Mouse (Mus musculus) embryonic facial prominence, embryonic 11.5 days (tissue): ENCODE results near the gene Hirip3. TPM values are rescaled to one million over a fixed set of nuclear protein-coding genes. Genes with fewer than 3 reads are reported as not detected.
A peak's percentile ranks its signal among the peaks of the same experiment; 100 is the strongest.

ENCODE experiments used
- ATAC-seq: fragments of 200-750 bp; cut with Nextera tagmentation; replicated peaks from 2 replicates; pipeline ENCODE4 v1.8.0; 2017; ENCODE audit warnings: low read depth; ENCODE audit not compliant: insufficient number of reproducible peaks, low FRiP score, low TSS enrichment
- DNase-seq: peaks from one replicate; pipeline ENCODE4 v3.0.0-alpha.2; 2015; ENCODE audit warnings: low spot score
- H3K27ac ChIP-seq: fragments of 300-500 bp; sonication (generic); replicated peaks from 2 replicates; pipeline ENCODE4 v1.5.1; 2014; ENCODE audit warnings: mild to moderate bottlenecking, low read depth, low read length, control low read depth
- H3K27me3 ChIP-seq: fragments of 300-500 bp; sonication (generic); 2 replicates; pipeline ENCODE4 v1.6.1; 2014; ENCODE audit warnings: mild to moderate bottlenecking, low read length, moderate library complexity, mixed read lengths; ENCODE audit not compliant: control insufficient read depth, insufficient read depth
- H3K36me3 ChIP-seq: fragments of 300-500 bp; sonication (generic); replicated peaks from 2 replicates; pipeline ENCODE4 v1.6.1; 2014; ENCODE audit warnings: low read depth, mild to moderate bottlenecking, low read length, moderate library complexity, mixed read lengths; ENCODE audit not compliant: control insufficient read depth, insufficient read depth
- H3K4me1 ChIP-seq: fragments of 300-500 bp; sonication (generic); 2 replicates; pipeline ENCODE4 v1.6.1; 2014; ENCODE audit warnings: low read length, mixed read lengths; ENCODE audit not compliant: control insufficient read depth, insufficient read depth
- H3K4me2 ChIP-seq: fragments of 300-500 bp; sonication (generic); 2 replicates; pipeline ENCODE4 v1.6.1; 2014; ENCODE audit warnings: low read depth, mild to moderate bottlenecking, control low read depth, low read length, moderate library complexity
- H3K4me3 ChIP-seq: fragments of 300-500 bp; sonication (generic); 2 replicates; pipeline ENCODE4 v1.5.1; 2014; ENCODE audit warnings: low read depth, low read length, control low read depth
- H3K9ac ChIP-seq: fragments of 300-500 bp; sonication (generic); replicated peaks from 2 replicates; pipeline ENCODE4 v1.6.1; 2014; ENCODE audit warnings: mild to moderate bottlenecking, control low read depth, low read length
- H3K9me3 ChIP-seq: fragments of 300-500 bp; sonication (generic); replicated peaks from 2 replicates; pipeline ENCODE4 v1.6.1; 2016; ENCODE audit warnings: mild to moderate bottlenecking, low read length, inconsistent platforms, mixed read lengths; ENCODE audit not compliant: control insufficient read depth
- WGBS: fragments of 180-500 bp; shearing (Covaris S2); extraction: QIAGEN DNeasy Blood & Tissue Kit; methylation state at CpG from one replicate; pipeline ENCODE4 v1.1.7; 2014; 5-methylcytosine and 5-hydroxymethylcytosine counted together
- polyA plus RNA-seq: library from polyadenylated mRNA; unstranded; fragments of >200 nt; fragmentation: Nextera tagmentation; extraction: Ambion mirVana; gene quantifications from 2 replicates; pipeline ENCODE4 v1.2.1, GENCODE M21; 2014

Gene Hirip3
- polyA plus RNA-seq, 1 experiment from 2014 or later, result 18.8 TPM

GRCm38 (mm10) chr7:126823202-126823711, 38.5 kb upstream of the Hirip3 start:
- no peaks in the 10 kb centered on the region for H3K9me3 ChIP-seq
- 0% methylated on average over 16 of the region's 19 CpGs for whole genome bisulfite sequencing
- peak overlapping the region; percentile 53 for H3K9ac ChIP-seq
- ATAC-seq (no peak), DNase-seq (peak; percentile 20)
- H3K27me3 ChIP-seq, result peaks cover 17% of the 10 kb centered on the region
- peak overlapping the region; percentile 68 for H3K4me2 ChIP-seq
- no peak overlapping the region for H3K27ac ChIP-seq
- H3K36me3 ChIP-seq, result no peaks in the 10 kb centered on the region
- H3K4me3 ChIP-seq, result peak overlapping the region; percentile 33
- peaks cover 3% of the 10 kb centered on the region; the same call in 1 of the 2 replicates for H3K4me1 ChIP-seq

GRCm38 (mm10) chr7:126823940-126824339, 37.8 kb upstream of the Hirip3 start:
- Histone ChIP-seq H3K4me1 (peaks cover 3% of the 10 kb centered on the region; the same call in 1 of the 2 replicates), H3K36me3 (no peaks in the 10 kb centered on the region), H3K9ac (no peak overlapping the region), H3K4me2 (no peak overlapping the region), H3K9me3 (no peaks in the 10 kb centered on the region), H3K27ac (no peak overlapping the region), H3K4me3 (no peak overlapping the region; the same call in 1 of the 2 replicates), H3K27me3 (peaks cover 17% of the 10 kb centered on the region)
- DNase-seq (no peak), ATAC-seq (no peak)
- 14% methylated on average over 10 of the region's 10 CpGs for WGBS

GRCm38 (mm10) chr7:126825403-126825802, 36.4 kb upstream of the Hirip3 start:
- H3K4me1 ChIP-seq, result peaks cover 3% of the 10 kb centered on the region; the same call in 1 of the 2 replicates
- no peaks in the 10 kb centered on the region for H3K9me3 ChIP-seq
- H3K27me3 ChIP-seq, result peaks cover 17% of the 10 kb centered on the region
- H3K4me2 ChIP-seq, result no peak overlapping the region
- no peak overlapping the region for H3K27ac ChIP-seq
- no peak overlapping the region for H3K9ac ChIP-seq
- 22% methylated on average over 7 of the region's 8 CpGs for WGBS
- H3K36me3 ChIP-seq, result no peaks in the 10 kb centered on the region
- ATAC-seq, result no peak
- peak; percentile 66 for DNase-seq
- H3K4me3 ChIP-seq, result no peak overlapping the region

- H3K36me3 ChIP-seq, result no peaks in the 10 kb centered on the region
- ATAC-seq (no peak), DNase-seq (no peak)
- peaks cover 17% of the 10 kb centered on the region for H3K27me3 ChIP-seq
- H3K9ac ChIP-seq, result no peak overlapping the region
- 67% methylated on average over 5 of the region's 5 CpGs for WGBS
- H3K4me3 ChIP-seq, result no peak overlapping the region
- H3K9me3 ChIP-seq, result no peaks in the 10 kb centered on the region
- H3K4me1 ChIP-seq, result peaks cover 3% of the 10 kb centered on the region; the same call in 1 of the 2 replicates
- no peak overlapping the region for H3K27ac ChIP-seq
- no peak overlapping the region for H3K4me2 ChIP-seq
These were observed 35.8 kb upstream of the Hirip3 start for GRCm38 (mm10) chr7:126825952-126826351.

- no peak within 1 kb of the TSS for H3K27ac ChIP-seq
- no peaks in the 10 kb centered on the region for H3K27me3 ChIP-seq
- no peaks in the 10 kb centered on the region for H3K4me1 ChIP-seq
- H3K4me3 ChIP-seq, result 0 out of 2 replicates have a peak within 1 kb of the TSS, but pooled peaks have one; percentile 9
- DNase-seq, result no peak
- H3K9ac ChIP-seq, result no peak within 1 kb of the TSS
- no peaks in the 10 kb centered on the region for H3K9me3 ChIP-seq
- 64% methylated on average over 5 of the region's 5 CpGs for WGBS
- H3K36me3 ChIP-seq, result no peaks in the 10 kb centered on the region
- ATAC-seq, result no peak
- H3K4me2 ChIP-seq, result peak within 1 kb of the TSS; percentile 31
These were observed 30.2 kb upstream of the Hirip3 start, which contains the start of gene 4930451I11Rik for GRCm38 (mm10) chr7:126831539-126831938. Gene 4930451I11Rik, minus strand, starts transcription at chr7:126831639.

DNA sequence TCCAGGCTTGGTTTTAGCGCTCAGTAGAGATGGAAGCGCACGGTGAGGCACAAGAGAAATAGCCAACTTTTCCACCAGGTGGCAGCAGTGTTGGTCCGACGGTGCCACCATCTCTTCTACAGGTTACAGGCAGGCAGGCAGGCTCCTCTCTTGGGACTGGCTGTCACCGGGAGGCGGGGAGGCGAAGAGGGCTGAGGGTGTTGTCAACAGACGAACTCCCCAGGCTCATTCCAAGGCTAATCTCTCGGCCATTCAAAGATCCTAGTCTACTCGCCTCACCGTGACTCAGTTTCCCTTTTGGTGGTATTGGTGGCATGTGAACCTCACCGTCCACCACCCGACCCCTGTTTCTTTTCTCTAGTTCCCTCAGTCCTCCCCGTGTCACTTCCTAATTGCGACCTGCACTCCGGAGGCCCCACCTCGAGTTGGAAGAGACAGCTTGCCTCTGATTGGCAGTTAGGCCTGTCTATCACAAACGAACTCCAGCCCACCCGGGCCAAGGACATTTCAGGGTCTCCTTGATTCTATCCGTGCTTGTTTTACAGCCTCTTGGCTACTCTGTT, 29.7 kb upstream of the Hirip3 start:
- Histone ChIP-seq H3K4me2 (peak overlapping the region; percentile 31), H3K9ac (no peak overlapping the region), H3K27ac (no peak overlapping the region), H3K36me3 (no peaks in the 10 kb centered on the region), H3K4me1 (no peaks in the 10 kb centered on the region), H3K27me3 (no peaks in the 10 kb centered on the region), H3K9me3 (no peaks in the 10 kb centered on the region), H3K4me3 (0 out of 2 replicates have a peak overlapping the region, but pooled peaks have one; percentile 9)
- DNase-seq (peak; percentile 85), ATAC-seq (peak; percentile 67)
- WGBS, result 1% methylated on average over 21 of the region's 21 CpGs

DNA sequence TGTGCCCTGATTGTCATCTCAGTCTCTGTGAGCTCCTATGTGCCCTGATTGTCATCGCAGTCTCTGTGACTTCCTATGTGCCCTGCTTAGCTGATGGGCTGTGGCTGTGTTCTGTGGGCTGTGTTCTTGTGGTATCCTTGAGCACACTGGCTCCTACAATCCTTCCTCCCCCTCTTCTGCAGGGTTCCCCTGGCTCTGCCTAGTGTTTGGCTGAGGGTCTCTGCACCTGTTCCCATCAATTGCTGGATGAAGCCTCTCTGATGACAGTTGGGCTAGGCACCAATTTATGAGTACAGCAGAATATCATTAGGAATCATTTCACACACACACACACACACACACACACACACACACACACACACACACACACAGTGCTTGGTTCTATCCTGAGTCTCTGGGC, 28.5 kb upstream of the Hirip3 start:
- no peak overlapping the region for H3K9ac ChIP-seq
- H3K27ac ChIP-seq, result no peak overlapping the region
- no peaks in the 10 kb centered on the region for H3K4me1 ChIP-seq
- no peaks in the 10 kb centered on the region for H3K9me3 ChIP-seq
- ATAC-seq (no peak), DNase-seq (no peak)
- no peak overlapping the region for H3K4me3 ChIP-seq
- no peaks in the 10 kb centered on the region for H3K27me3 ChIP-seq
- no peaks in the 10 kb centered on the region for H3K36me3 ChIP-seq
- H3K4me2 ChIP-seq, result no peak overlapping the region
- 89% methylated on average over 1 of the region's 1 CpGs for WGBS

DNA sequence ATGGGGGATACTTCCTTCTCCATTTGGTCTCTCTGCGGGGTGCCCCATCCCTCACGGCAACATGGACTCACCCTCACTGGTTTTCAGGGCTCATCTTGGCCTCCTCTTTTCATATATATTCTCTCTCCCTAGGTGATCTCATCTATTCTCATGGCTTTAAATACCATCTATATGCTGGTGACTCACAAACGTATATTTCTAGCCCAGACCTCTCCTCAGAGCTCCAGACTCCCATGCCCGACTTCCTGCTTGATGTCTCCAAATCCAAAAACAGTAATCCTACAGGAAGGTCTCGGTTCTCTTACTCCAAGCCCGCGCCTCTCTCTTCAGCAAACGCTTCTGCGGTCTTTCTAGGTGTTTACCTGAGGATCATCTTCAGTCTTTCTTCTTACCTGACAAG, 18.5 kb upstream of the Hirip3 start:
- WGBS, result 81% methylated on average over 9 of the region's 9 CpGs
- peaks cover 5% of the 10 kb centered on the region for H3K27me3 ChIP-seq
- no peaks in the 10 kb centered on the region; the same call in 1 of the 2 replicates for H3K4me1 ChIP-seq
- no peak overlapping the region for H3K9ac ChIP-seq
- no peak overlapping the region for H3K4me2 ChIP-seq
- DNase-seq (no peak), ATAC-seq (no peak)
- no peak overlapping the region for H3K27ac ChIP-seq
- H3K4me3 ChIP-seq, result no peak overlapping the region
- no peaks in the 10 kb centered on the region for H3K9me3 ChIP-seq
- no peaks in the 10 kb centered on the region for H3K36me3 ChIP-seq
